Mouse (Mus musculus): ENCODE results near the gene Spsb1. TPM values are rescaled to one million over a fixed set of nuclear protein-coding genes. Genes with fewer than 3 reads are reported as not detected.

The Spsb1 gene
- polyA plus RNA-seq, 1 experiment from 2014 or later, result 15.9 TPM

- peak overlapping the region; percentile 10 for H3K4me3 ChIP-seq (ENCODE audit: low read depth, low read length)
- H3K4me2 ChIP-seq (replicated peaks; ENCODE audit: low read depth, low read length), result peak overlapping the region; percentile 53
- H3K27me3 ChIP-seq (ENCODE audit: control insufficient read depth, insufficient read depth, low read length), result no peaks in the 10 kb centered on the region
- H3K9me3 ChIP-seq (ENCODE audit: control insufficient read depth, low read depth, low read length), result no peaks in the 10 kb centered on the region
- H3K9ac ChIP-seq (replicated peaks; ENCODE audit: low read depth, low read length), result no peak overlapping the region
- H3K4me1 ChIP-seq (ENCODE audit: control insufficient read depth, insufficient read depth, low read length), result peaks cover 19% of the 10 kb centered on the region
- WGBS, result 5% methylated on average over 21 of the region's 21 CpGs
- ATAC-seq (ENCODE audit: insufficient number of reproducible peaks, insufficient read depth, low FRiP score, low read depth), result peak; percentile 89
- no peaks in the 10 kb centered on the region for H3K36me3 ChIP-seq (ENCODE audit: control insufficient read depth, insufficient read depth, low read length)
- H3K27ac ChIP-seq (ENCODE audit: low read length), result no peak overlapping the region
Observed at GRCm38 (mm10) chr4:149988931-149989556, 34.2 kb upstream of the Spsb1 start.

GRCm38 (mm10) chr4:149988301-149988700 lies 33.5 kb upstream of the Spsb1 start:
- no peak for ATAC-seq (ENCODE audit: insufficient number of reproducible peaks, insufficient read depth, low FRiP score, low read depth)
- no peaks in the 10 kb centered on the region for H3K27me3 ChIP-seq (ENCODE audit: control insufficient read depth, insufficient read depth, low read length)
- H3K9ac ChIP-seq (replicated peaks; ENCODE audit: low read depth, low read length), result no peak overlapping the region
- peaks cover 19% of the 10 kb centered on the region for H3K4me1 ChIP-seq (ENCODE audit: control insufficient read depth, insufficient read depth, low read length)
- H3K36me3 ChIP-seq (ENCODE audit: control insufficient read depth, insufficient read depth, low read length), result no peaks in the 10 kb centered on the region
- 85% methylated on average over 6 of the region's 6 CpGs for WGBS
- no peak overlapping the region for H3K27ac ChIP-seq (ENCODE audit: low read length)
- H3K4me3 ChIP-seq (ENCODE audit: low read depth, low read length), result no peak overlapping the region
- H3K9me3 ChIP-seq (ENCODE audit: control insufficient read depth, low read depth, low read length), result no peaks in the 10 kb centered on the region
- peak overlapping the region; percentile 53; the same call in 1 of the 2 replicates for H3K4me2 ChIP-seq (replicated peaks; ENCODE audit: low read depth, low read length)

GRCm38 (mm10) chr4:149986671-149987417 lies 32.0 kb upstream of the Spsb1 start:
- H3K36me3 ChIP-seq (ENCODE audit: control insufficient read depth, insufficient read depth, low read length), result 0 out of 2 replicates have a peak, but pooled peaks cover 2% of the 10 kb centered on the region
- no peaks in the 10 kb centered on the region for H3K27me3 ChIP-seq (ENCODE audit: control insufficient read depth, insufficient read depth, low read length)
- 75% methylated on average over 10 of the region's 10 CpGs for WGBS
- no peak overlapping the region for H3K27ac ChIP-seq (ENCODE audit: low read length)
- H3K4me3 ChIP-seq (ENCODE audit: low read depth, low read length), result no peak overlapping the region
- no peak overlapping the region for H3K4me2 ChIP-seq (replicated peaks; ENCODE audit: low read depth, low read length)
- peaks cover 19% of the 10 kb centered on the region for H3K4me1 ChIP-seq (ENCODE audit: control insufficient read depth, insufficient read depth, low read length)
- ATAC-seq (ENCODE audit: insufficient number of reproducible peaks, insufficient read depth, low FRiP score, low read depth), result no peak
- no peak overlapping the region for H3K9ac ChIP-seq (replicated peaks; ENCODE audit: low read depth, low read length)
- H3K9me3 ChIP-seq (ENCODE audit: control insufficient read depth, low read depth, low read length), result no peaks in the 10 kb centered on the region

- no peaks in the 10 kb centered on the region for H3K27me3 ChIP-seq (ENCODE audit: control insufficient read depth, insufficient read depth, low read length)
- no peak for ATAC-seq (ENCODE audit: insufficient number of reproducible peaks, insufficient read depth, low FRiP score, low read depth)
- H3K4me1 ChIP-seq (ENCODE audit: control insufficient read depth, insufficient read depth, low read length), result peaks cover 10% of the 10 kb centered on the region
- 0 out of 2 replicates have a peak, but pooled peaks cover 3% of the 10 kb centered on the region for H3K36me3 ChIP-seq (ENCODE audit: control insufficient read depth, insufficient read depth, low read length)
- H3K9me3 ChIP-seq (ENCODE audit: control insufficient read depth, low read depth, low read length), result no peaks in the 10 kb centered on the region
- H3K4me3 ChIP-seq (ENCODE audit: low read depth, low read length), result no peak overlapping the region
- 87% methylated on average over 23 of the region's 23 CpGs for whole genome bisulfite sequencing
- no peak overlapping the region for H3K9ac ChIP-seq (replicated peaks; ENCODE audit: low read depth, low read length)
- no peak overlapping the region for H3K4me2 ChIP-seq (replicated peaks; ENCODE audit: low read depth, low read length)
- H3K27ac ChIP-seq (ENCODE audit: low read length), result no peak overlapping the region
Observed at GRCm38 (mm10) chr4:149983921-149984645, 29.2 kb upstream of the Spsb1 start.

GRCm38 (mm10) chr4:149982154-149982553 lies 27.3 kb upstream of the Spsb1 start:
- H3K4me3 ChIP-seq (ENCODE audit: low read depth, low read length), result no peak overlapping the region
- H3K36me3 ChIP-seq (ENCODE audit: control insufficient read depth, insufficient read depth, low read length), result 0 out of 2 replicates have a peak, but pooled peaks cover 3% of the 10 kb centered on the region
- no peak for ATAC-seq (ENCODE audit: insufficient number of reproducible peaks, insufficient read depth, low FRiP score, low read depth)
- H3K4me2 ChIP-seq (replicated peaks; ENCODE audit: low read depth, low read length), result no peak overlapping the region
- no peaks in the 10 kb centered on the region for H3K27me3 ChIP-seq (ENCODE audit: control insufficient read depth, insufficient read depth, low read length)
- no peak overlapping the region for H3K27ac ChIP-seq (ENCODE audit: low read length)
- no peaks in the 10 kb centered on the region for H3K9me3 ChIP-seq (ENCODE audit: control insufficient read depth, low read depth, low read length)
- 78% methylated on average over 15 of the region's 15 CpGs for WGBS
- H3K9ac ChIP-seq (replicated peaks; ENCODE audit: low read depth, low read length), result no peak overlapping the region
- peaks cover 21% of the 10 kb centered on the region for H3K4me1 ChIP-seq (ENCODE audit: control insufficient read depth, insufficient read depth, low read length)

GRCm38 (mm10) chr4:149979819-149980308 lies 25.0 kb upstream of the Spsb1 start:
- WGBS, result 5% methylated on average over 12 of the region's 12 CpGs
- Histone ChIP-seq H3K4me2 (replicated peaks; ENCODE audit: low read depth, low read length) (peak overlapping the region; percentile 29), H3K27ac (ENCODE audit: low read length) (no peak overlapping the region), H3K9me3 (ENCODE audit: control insufficient read depth, low read depth, low read length) (no peaks in the 10 kb centered on the region), H3K36me3 (ENCODE audit: control insufficient read depth, insufficient read depth, low read length) (0 out of 2 replicates have a peak, but pooled peaks cover 3% of the 10 kb centered on the region), H3K4me3 (ENCODE audit: low read depth, low read length) (no peak overlapping the region), H3K9ac (replicated peaks; ENCODE audit: low read depth, low read length) (no peak overlapping the region), H3K4me1 (ENCODE audit: control insufficient read depth, insufficient read depth, low read length) (peaks cover 23% of the 10 kb centered on the region), H3K27me3 (ENCODE audit: control insufficient read depth, insufficient read depth, low read length) (no peaks in the 10 kb centered on the region)
- 0 out of 2 replicates have a peak, but pooled peaks have one; percentile 43 for ATAC-seq (ENCODE audit: insufficient number of reproducible peaks, insufficient read depth, low FRiP score, low read depth)

- Histone ChIP-seq H3K9ac (replicated peaks; ENCODE audit: low read depth, low read length) (no peak overlapping the region), H3K9me3 (ENCODE audit: control insufficient read depth, low read depth, low read length) (no peaks in the 10 kb centered on the region), H3K4me3 (ENCODE audit: low read depth, low read length) (no peak overlapping the region), H3K27me3 (ENCODE audit: control insufficient read depth, insufficient read depth, low read length) (no peaks in the 10 kb centered on the region), H3K4me2 (replicated peaks; ENCODE audit: low read depth, low read length) (no peak overlapping the region), H3K27ac (ENCODE audit: low read length) (no peak overlapping the region), H3K4me1 (ENCODE audit: control insufficient read depth, insufficient read depth, low read length) (peaks cover 23% of the 10 kb centered on the region), H3K36me3 (ENCODE audit: control insufficient read depth, insufficient read depth, low read length) (0 out of 2 replicates have a peak, but pooled peaks cover 3% of the 10 kb centered on the region)
- WGBS, result 90% methylated on average over 2 of the region's 2 CpGs
- ATAC-seq (ENCODE audit: insufficient number of reproducible peaks, insufficient read depth, low FRiP score, low read depth), result no peak
Observed at GRCm38 (mm10) chr4:149978820-149979219, 24.0 kb upstream of the Spsb1 start.

All from stomach, embryonic 14.5 days (tissue).